Mouse (Mus musculus) urinary bladder, postnatal 36 days (tissue): ENCODE measurements around the gene Rab31.

Source experiments
- DNase-seq, 2 experiments: peaks; one replicate each; pipeline ENCODE4 v3.0.0; 2022; ENCODE audit warnings: low spot score in 2 of 2, mixed read lengths in 1 of 2

Gene Rab31

GRCm38 (mm10) chr17:65783182-65784161 is 10.9 kb upstream of the Rab31 start:
- peak; percentile 48 to 72 for DNase-seq

DNA sequence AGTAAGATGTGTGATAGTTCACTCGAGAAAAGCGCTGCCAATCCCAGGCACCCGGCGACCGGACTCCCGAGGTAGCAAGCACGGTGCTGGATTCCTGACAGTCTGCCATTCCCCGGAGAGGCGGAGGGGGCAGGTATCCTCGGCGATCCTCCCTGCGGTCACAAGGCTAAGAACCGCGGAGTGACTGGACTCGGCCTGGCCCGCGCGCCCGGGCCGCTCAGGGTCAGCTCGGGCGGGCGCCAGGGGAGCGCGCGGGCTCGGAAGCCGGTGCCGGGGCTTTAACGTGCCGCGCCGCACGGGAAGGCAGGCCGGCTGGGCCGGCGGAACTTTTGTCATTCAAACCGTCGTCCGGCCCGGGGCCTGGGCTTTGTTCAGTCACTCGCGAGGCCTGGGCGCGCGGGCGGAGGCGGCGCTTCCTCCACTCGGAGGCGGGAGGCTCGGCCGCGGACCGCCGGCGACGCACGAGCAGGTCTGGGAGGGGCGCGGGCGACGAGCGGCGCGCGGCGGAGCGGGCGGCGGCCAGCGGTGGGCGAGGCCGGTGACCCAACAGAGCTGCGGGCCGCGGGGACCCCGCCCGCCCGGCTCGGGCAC is 10.1 kb upstream of the Rab31 start, which contains the start of gene Ppp4r1:
TSS of gene Ppp4r1 (plus strand) at position 23 of the 591 bp plus-strand sequence.
- DNase-seq: peak; percentile 74 to 83

- DNase-seq: no peak
Measured at GRCm38 (mm10) chr17:65780970-65781369, 8.4 kb upstream of the Rab31 start.

DNA sequence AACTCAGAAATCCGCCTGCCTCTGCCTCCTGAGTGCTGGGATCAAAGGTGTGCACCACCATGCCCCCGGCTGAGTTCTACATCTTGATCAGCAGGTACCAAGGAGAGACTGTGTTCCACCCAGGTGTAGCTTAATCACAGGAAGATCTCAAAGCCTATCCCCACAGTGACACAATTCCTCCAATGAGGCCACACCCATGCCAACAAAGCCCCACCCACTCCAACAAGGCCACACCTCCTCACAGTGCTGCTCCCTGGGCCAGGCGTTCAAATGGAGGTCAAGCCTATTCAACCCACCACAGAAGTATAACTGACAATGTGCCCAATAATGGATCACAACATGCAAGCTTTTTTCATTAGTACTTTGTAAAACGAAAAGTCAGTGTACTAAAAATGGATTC is 4.9 kb upstream of the Rab31 start:
- DNase-seq: no peak

DNA sequence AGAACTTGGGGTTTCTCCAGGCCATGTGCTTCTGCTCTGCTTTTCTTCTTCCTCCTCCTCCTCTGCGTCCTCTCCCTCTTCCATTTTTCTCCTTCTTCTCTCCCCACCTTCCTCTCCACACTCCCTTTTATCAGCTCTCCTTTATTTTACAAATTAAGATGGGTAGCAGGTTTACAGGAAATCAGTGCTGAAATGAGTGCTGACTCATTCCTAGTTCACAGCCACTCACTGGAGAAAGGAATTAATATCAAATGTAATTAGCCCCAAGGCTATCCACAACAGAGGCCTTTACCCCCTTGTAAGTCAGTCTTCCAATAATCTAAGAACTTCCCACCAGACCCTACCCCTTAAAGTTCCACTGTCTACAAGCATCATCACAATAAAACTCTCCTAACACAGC is 3.7 kb upstream of the Rab31 start:
- no peak for DNase-seq

DNA sequence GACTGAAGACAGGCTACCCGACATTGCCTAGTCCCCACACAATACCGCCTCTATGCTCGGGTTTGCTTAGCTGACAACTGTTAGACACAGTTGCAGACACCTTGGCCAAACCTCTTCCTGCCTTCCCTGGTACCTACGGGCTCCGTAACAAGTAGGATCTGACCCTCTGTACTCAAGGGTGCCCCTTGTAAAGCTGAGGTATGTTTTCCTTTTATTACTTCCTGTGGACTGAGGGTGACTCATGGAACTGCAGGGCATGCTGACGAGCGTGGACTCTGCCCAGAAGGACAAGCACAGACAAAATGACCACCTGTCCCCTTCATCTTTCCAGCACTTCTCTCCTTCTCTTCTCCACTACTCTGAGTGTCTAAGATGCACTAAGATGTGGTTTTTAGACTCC is 1.9 kb upstream of the Rab31 start:
- DNase-seq: peak in 1 of 2 experiments; percentile 12

DNA sequence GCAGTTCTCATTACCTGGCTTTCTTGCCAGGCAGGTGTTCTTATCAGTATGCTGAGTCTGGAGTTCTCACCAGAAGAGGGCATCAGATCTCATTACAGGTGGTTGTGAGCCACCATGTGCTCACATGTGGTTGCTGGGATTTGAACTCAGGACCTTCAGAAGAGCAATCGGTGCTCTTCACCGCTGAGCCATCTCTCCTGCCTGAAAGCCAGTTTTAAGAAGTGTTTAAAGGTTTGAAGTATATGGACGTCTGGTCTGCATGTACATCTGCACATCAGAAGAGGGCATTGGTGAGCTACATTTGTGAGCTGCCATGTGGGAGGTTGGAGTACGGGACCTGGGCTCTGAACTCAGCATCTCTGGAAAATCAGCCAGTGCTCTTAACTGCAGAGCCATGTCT is 1.1 kb upstream of the Rab31 start:
- no peak for DNase-seq

GRCm38 (mm10) chr17:65770982-65771915 is 1.3 kb downstream of the Rab31 start:
- DNase-seq: no peak

DNA sequence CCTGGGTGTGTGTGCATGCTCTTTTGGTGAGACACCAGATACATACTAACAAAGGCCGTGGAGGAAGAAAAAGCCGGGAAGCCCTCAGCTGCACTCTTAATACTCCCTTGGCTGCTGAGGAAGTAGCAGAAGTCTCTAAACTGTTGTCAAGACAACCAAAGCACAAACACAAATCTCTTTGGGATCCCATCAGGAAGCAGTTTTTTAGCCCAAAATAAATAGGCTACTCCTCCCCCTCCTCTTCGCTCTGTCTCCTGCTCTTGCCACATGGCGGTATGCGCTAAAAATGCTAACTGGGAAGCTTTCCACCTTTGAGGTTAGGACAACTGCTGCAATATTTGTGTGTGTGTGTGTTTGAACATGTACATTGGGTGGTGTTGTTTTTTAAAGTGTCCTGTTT is 4.1 kb downstream of the Rab31 start:
- DNase-seq: peak in 1 of 2 experiments; percentile 11

DNA sequence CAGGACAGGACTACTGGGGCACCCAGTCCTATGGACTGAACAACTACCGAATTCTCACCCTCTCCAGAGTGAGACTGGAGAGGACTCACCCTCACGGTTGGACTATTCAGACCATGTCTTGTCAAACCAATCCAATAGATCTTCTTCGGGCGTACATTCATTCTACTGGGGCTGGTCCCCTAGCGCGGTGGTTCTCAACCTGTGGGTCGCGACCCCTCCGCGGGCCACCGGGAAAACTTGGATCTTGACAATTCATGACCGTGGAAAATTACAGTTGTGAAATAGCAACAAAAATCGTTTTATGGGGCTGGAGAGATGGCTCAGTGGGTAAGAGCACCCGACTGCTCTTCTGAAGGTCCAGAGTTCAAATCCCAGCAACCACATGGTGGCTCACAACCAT is 9.3 kb downstream of the Rab31 start:
- no peak for DNase-seq

DNA sequence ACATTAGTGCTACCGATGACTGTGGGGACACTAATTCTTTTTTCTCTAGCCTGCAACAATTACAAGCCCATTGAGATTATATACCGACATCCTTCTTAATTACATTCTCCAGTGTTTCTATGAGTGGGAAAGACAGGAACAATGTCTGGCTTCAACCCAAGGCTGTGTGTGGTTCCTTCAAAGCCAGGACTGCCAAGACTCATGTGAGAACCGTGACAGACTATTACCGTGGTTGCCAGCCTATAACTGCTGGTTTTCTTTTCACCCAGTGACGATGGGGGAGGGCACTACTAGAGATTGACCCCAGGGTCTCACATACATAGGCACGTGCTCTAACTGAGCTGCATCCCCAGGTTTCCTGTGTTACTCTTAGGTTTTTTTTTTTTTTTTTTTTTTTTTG is 15.4 kb downstream of the Rab31 start:
- DNase-seq: no peak

- no peak for DNase-seq
Measured at GRCm38 (mm10) chr17:65755857-65756256, 16.7 kb downstream of the Rab31 start.

DNA sequence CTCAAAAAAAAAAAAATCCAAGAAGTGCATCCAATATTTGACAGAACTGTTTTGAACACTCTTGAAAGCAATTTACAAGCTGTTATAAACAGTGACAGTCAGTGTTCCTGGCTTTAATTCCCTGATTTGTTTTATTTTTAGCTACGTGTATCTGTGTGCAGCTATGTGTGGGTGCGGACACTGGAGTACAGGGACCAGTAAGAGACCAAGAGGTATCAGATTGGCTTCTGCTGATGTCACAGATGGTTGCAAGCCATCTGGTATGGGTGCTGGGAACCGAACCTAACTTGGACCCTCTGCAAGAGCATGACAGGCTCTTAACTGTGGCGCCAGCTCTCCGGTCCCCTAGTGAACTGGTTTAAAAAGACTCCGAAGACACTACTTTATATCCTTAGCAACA is 19.4 kb downstream of the Rab31 start:
- no peak for DNase-seq

DNA sequence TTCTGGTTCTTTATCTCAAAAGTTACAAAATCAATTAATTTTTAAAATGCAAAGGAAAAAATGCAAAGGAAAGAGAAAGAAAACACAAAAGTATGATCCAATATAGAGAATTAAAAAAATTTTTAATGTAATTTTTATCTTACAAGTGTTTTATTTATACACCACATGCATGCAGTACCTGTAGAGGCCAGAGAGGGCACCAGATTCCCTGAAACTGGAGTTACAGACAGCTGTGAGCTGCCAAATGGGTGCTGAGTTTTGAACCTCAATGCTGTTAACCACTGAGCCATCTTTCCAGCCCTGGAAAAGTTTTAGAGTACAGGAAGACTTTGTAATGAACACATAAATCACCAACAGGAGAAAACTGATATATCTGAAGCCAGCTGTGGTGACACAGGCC is 22.3 kb downstream of the Rab31 start:
- DNase-seq: no peak

GRCm38 (mm10) chr17:65749803-65750202 is 22.7 kb downstream of the Rab31 start:
- no peak for DNase-seq

GRCm38 (mm10) chr17:65748997-65749396 is 23.6 kb downstream of the Rab31 start:
- DNase-seq: no peak

DNA sequence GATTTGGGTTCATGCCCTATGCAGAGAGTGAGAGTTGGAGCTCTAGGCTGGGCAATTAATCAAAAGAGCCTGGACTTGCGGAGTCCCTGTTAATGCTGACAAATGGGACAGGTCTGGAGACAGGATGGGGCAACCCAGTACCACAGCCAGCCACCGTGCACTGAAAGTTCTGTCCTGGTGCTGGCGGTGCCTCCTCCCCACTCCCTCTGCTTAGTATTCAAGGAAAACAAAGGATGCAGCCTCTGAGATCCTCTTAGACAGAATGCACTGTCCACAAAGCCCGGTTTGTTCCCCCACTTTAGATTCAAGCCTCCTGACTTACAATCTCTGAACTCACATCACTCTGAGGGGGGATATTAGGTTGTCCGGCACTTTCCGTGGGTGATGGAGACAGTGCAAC is 26.2 kb downstream of the Rab31 start:
- DNase-seq: no peak

GRCm38 (mm10) chr17:65743664-65744330 is 28.8 kb downstream of the Rab31 start:
- no peak for DNase-seq

- DNase-seq: no peak
Measured at GRCm38 (mm10) chr17:65742969-65743368, 29.6 kb downstream of the Rab31 start.

GRCm38 (mm10) chr17:65742245-65742905 is 30.2 kb downstream of the Rab31 start:
- DNase-seq: no peak

- DNase-seq: no peak
Measured at GRCm38 (mm10) chr17:65741565-65741964, 31.0 kb downstream of the Rab31 start.
